Mouse (Mus musculus) G1E (cell line): ENCODE measurements at regions not wholly inside any gene's neighbourhood (a gene's known extent, or its start where the extent isn't known, plus 50 kb on each side); places are given as distances from the start of the nearest gene placed in this dataset.

Source experiments
- ATAC-seq: 2 replicates; pipeline ENCODE4 v1.8.0; 2016; ENCODE audit warnings: mild to moderate bottlenecking; ENCODE audit not compliant: insufficient number of reproducible peaks, poor library complexity, low FRiP score, severe bottlenecking; ENCODE audit errors: extremely low read depth
- DNase-seq: peaks from one replicate; pipeline ENCODE4 v3.0.0; 2012; ENCODE audit warnings: low spot score
- H3K27me3 ChIP-seq: 2 replicates; pipeline ENCODE4 v1.6.1; 2012; ENCODE audit warnings: mild to moderate bottlenecking, low read length, inconsistent platforms; ENCODE audit not compliant: insufficient read depth
- H3K36me3 ChIP-seq: replicated peaks from 2 replicates; pipeline ENCODE3; 2012; ENCODE audit warnings: mild to moderate bottlenecking, inconsistent platforms
- H3K4me1 ChIP-seq: 2 replicates; pipeline ENCODE4 v1.6.1; 2012; ENCODE audit warnings: low read depth, low read length, inconsistent platforms, mixed read lengths; ENCODE audit not compliant: insufficient read depth
- H3K4me3 ChIP-seq: 2 replicates; pipeline ENCODE4 v1.5.1; 2012; ENCODE audit warnings: low read depth, mild to moderate bottlenecking, inconsistent platforms, low read length, moderate library complexity, mixed read lengths
- H3K9me3 ChIP-seq: replicated peaks from 2 replicates; pipeline ENCODE4 v1.6.1; 2012; ENCODE audit warnings: inconsistent platforms
- CTCF ChIP-seq: IDR thresholded peaks from 2 replicates; pipeline ENCODE4 v1.5.1; 2012; ENCODE audit warnings: low read depth, low read length, inconsistent platforms, mixed read lengths
- GATA1 ChIP-seq: IDR thresholded peaks from 2 replicates; pipeline ENCODE4 v1.6.1; 2012; ENCODE audit warnings: borderline replicate concordance, low read length, inconsistent platforms, mixed read lengths
- GATA2 ChIP-seq: IDR thresholded peaks from 2 replicates; pipeline ENCODE4 v1.6.1; 2012; ENCODE audit warnings: low read depth, low read length, inconsistent platforms, borderline replicate concordance
- POLR2AphosphoS5 ChIP-seq: IDR thresholded peaks from 2 replicates; pipeline ENCODE4 v1.6.1; 2012; ENCODE audit warnings: low read depth, low read length, inconsistent platforms; ENCODE audit not compliant: insufficient replicate concordance
- TAL1 ChIP-seq: conservative IDR thresholded peaks from 2 replicates; pipeline ENCODE4 v1.6.1; 2012; ENCODE audit warnings: low read depth, low read length, inconsistent platforms, mixed read lengths

- DNase-seq (no peak), ATAC-seq (no peak)
- H3K4me1 ChIP-seq, result no peaks in the 10 kb centered on the region
- no peak overlapping the region for H3K4me3 ChIP-seq
- H3K9me3 ChIP-seq, result no peaks in the 10 kb centered on the region; the same call in 1 of the 2 replicates
- no peaks in the 10 kb centered on the region for H3K36me3 ChIP-seq
- peaks cover 6% of the 10 kb centered on the region; the same call in 1 of the 2 replicates for H3K27me3 ChIP-seq
- no peak for TF ChIP-seq TAL1
- no peak for TF ChIP-seq GATA2
- TF ChIP-seq CTCF, result no peak
- no peak for TF ChIP-seq GATA1
- TF ChIP-seq POLR2AphosphoS5, result no peak
Measured at GRCm38 (mm10) chr4:101358525-101358924, 60.6 kb upstream of the Ak4 start.

GRCm38 (mm10) chr4:101357923-101358322 lies 61.2 kb upstream of the Ak4 start:
- H3K27me3 ChIP-seq, result peaks cover 6% of the 10 kb centered on the region; the same call in 1 of the 2 replicates
- H3K4me1 ChIP-seq, result no peaks in the 10 kb centered on the region
- DNase-seq (no peak), ATAC-seq (no peak)
- no peaks in the 10 kb centered on the region; the same call in 1 of the 2 replicates for H3K9me3 ChIP-seq
- H3K36me3 ChIP-seq, result no peaks in the 10 kb centered on the region
- H3K4me3 ChIP-seq, result no peak overlapping the region
- TF ChIP-seq GATA2 (no peak), TAL1 (no peak), POLR2AphosphoS5 (no peak), CTCF (no peak), GATA1 (no peak)

- Histone ChIP-seq H3K4me3 (no peak overlapping the region), H3K4me1 (no peaks in the 10 kb centered on the region), H3K9me3 (no peaks in the 10 kb centered on the region; the same call in 1 of the 2 replicates), H3K27me3 (peaks cover 6% of the 10 kb centered on the region; the same call in 1 of the 2 replicates), H3K36me3 (no peaks in the 10 kb centered on the region)
- ATAC-seq, result no peak
- DNase-seq, result no peak
- no peak for TF ChIP-seq TAL1
- TF ChIP-seq CTCF, result no peak
- TF ChIP-seq GATA2, result no peak
- no peak for TF ChIP-seq GATA1
- no peak for TF ChIP-seq POLR2AphosphoS5
Measured at GRCm38 (mm10) chr4:101356954-101357891, 61.9 kb upstream of the Ak4 start.

GRCm38 (mm10) chr4:101356093-101356953 lies 62.8 kb upstream of the Ak4 start:
- DNase-seq, result no peak
- peaks cover 6% of the 10 kb centered on the region; the same call in 1 of the 2 replicates for H3K27me3 ChIP-seq
- no peak overlapping the region for H3K4me3 ChIP-seq
- ATAC-seq, result no peak
- H3K9me3 ChIP-seq, result no peaks in the 10 kb centered on the region; the same call in 1 of the 2 replicates
- no peaks in the 10 kb centered on the region for H3K36me3 ChIP-seq
- no peaks in the 10 kb centered on the region for H3K4me1 ChIP-seq
- TF ChIP-seq GATA1 (no peak), GATA2 (no peak), POLR2AphosphoS5 (no peak), TAL1 (no peak), CTCF (no peak)

GRCm38 (mm10) chr4:101355431-101356092 lies 63.5 kb upstream of the Ak4 start:
- no peaks in the 10 kb centered on the region; the same call in 1 of the 2 replicates for H3K9me3 ChIP-seq
- no peak overlapping the region for H3K4me3 ChIP-seq
- peaks cover 10% of the 10 kb centered on the region for H3K27me3 ChIP-seq
- H3K36me3 ChIP-seq, result no peaks in the 10 kb centered on the region
- no peak for TF ChIP-seq GATA1
- no peak for TF ChIP-seq TAL1
- no peak for TF ChIP-seq POLR2AphosphoS5
- TF ChIP-seq CTCF, result no peak
- no peak for TF ChIP-seq GATA2
- DNase-seq (no peak), ATAC-seq (no peak)
- H3K4me1 ChIP-seq, result no peaks in the 10 kb centered on the region
